Mouse (Mus musculus): ENCODE results near the gene Piwil1.
A peak's percentile ranks its signal among the peaks of the same experiment; 100 is the strongest.

The Piwil1 gene

GRCm38 (mm10) chr5:128702224-128702623 is at the start of gene Piwil1:
Gene Piwil1 (plus strand): TSS chr5:128702524.
- no peak for DNase-seq

DNA sequence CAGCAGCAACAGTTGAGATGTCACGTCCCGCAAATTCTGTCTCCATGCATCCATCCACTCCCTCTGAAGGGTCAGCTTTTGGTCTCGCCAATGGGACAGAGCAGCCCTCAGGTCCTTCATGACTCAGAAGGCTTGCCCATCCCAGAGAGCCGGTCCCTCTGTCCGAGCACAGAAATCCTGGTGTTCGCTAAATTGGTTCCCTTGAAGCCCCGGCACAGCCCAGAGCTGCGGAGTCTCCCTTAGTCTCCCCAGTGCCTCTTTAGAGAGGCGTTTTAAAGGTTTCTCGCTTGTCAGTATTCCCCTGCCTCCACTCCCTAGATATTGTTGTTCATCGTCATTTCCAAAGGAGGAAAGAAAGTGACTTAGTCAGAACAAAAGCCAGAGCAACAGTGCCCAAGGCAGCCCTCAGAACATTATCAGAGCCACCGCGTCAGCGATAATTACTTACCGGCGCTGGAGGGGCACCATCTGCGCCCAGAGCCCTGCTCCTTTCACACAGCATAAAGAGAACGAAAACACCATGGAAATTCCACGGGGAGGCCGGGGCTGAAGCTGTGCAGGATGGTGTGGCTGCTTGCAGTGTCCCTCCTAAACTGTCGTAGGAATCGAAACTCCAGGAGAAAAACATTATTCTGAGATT is 45.7 kb upstream of the Piwil1 start:
- no peak for DNase-seq

DNA sequence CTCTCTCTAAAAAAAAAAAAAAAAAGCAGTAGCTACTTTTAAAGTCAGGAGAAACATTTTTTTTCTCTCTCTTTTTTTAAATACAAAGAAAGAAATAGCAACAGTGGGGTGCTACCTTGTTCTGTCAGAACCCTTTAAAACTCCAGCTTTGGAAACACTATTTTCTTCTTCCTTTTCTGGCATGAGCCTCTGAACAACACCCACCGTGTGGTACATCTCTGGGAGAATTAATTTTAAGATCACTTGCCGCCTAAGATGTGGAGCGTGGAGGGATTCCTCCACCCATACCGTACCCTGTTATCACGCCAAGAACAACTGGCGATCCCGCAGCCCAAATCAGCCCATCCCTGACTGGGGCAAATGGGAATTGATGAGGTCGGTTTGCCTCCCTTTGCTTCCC is 42.2 kb upstream of the Piwil1 start:
- no peak for DNase-seq

- DNase-seq: no peak
Observed at GRCm38 (mm10) chr5:128662881-128663280, 39.4 kb upstream of the Piwil1 start.

DNA sequence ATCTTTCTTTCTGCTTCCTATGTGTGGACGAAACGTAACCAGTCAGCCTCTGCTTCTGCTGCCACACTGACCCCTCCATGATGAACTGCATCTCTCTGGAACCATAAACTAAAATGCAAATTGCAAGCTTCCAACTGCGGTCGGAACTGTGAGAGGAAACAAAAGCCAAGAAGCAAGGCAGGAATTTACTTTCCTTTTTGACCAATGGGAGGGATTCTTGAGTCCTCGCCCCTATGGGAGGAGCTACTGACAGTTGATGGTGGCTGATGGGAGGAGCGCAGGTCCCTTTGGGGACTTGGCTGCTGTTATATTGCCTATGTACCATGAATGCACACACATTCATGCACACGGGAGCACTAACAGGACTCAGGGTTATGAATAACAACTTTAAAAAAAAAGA is 38.3 kb upstream of the Piwil1 start:
- no peak for DNase-seq

- DNase-seq: peak; percentile 71
Observed at GRCm38 (mm10) chr5:128665045-128665444, 37.3 kb upstream of the Piwil1 start.

- DNase-seq: no peak
Observed at GRCm38 (mm10) chr5:128667303-128667702, 35.0 kb upstream of the Piwil1 start.

DNA sequence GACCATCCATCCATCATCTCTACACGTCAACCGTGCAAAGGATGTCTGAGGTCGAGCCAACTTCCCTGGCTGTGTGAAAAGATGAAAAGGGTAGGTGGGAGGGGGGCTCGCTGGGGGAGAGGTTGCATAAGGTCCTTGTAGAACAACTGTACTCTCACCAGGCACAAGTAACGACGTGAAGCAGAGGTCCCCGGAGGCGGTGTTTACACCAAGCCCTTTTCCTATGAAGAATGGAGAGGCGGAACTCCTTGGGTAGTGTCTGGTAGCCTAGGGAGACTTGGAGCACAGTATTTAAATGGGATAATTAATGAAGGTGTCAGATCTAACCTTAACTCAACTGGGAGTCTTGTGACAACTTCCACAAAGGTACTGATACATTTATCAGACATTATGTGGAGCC is 28.2 kb upstream of the Piwil1 start:
- no peak for DNase-seq

GRCm38 (mm10) chr5:128677373-128677772 is 25.0 kb upstream of the Piwil1 start:
- no peak for DNase-seq

GRCm38 (mm10) chr5:128677861-128678260 is 24.5 kb upstream of the Piwil1 start:
- no peak for DNase-seq

DNA sequence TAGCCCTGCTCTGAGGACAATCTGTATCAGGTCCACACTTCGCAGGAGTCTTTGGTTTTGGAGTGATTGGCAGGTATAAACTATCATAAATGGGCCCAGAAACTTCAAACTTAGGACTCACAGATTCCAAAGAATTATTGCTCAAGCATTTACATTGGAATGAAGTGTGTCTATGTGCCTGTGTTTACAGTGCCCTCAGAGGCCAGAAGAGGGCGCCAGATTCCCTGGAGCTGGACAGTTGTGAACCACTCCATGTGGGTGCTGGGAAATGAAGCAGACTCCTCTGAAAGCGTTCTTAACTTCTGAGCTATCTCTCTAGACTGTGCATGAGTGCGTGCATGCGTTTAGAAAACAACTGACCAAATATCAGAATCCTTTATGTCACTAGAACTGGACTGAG is 20.9 kb upstream of the Piwil1 start:
- DNase-seq: peak; percentile 24

GRCm38 (mm10) chr5:128684192-128684591 is 18.1 kb upstream of the Piwil1 start:
- no peak for DNase-seq

DNA sequence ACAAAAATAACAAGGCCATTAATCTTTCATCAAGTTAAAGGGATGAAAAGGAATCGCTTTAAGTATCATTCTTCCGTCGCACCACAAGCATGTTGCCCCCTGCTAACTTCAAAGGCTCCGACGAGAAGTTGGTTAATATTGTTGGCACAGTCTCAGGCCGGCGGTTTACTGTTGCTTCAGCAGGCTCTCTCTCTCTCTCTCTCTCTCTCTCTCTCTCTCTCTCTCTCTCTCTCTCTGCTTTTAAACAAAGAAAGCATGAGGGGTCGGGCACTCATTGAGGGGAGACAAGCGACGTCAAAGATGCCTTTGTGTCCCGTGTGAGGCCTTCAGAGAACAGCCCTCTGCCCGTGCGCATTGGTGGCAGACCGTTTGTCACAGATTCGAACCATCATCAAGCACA is 17.7 kb upstream of the Piwil1 start:
- no peak for DNase-seq

- DNase-seq: peak; percentile 30
Observed at GRCm38 (mm10) chr5:128687139-128687538, 15.2 kb upstream of the Piwil1 start.

GRCm38 (mm10) chr5:128694107-128694506 is 8.2 kb upstream of the Piwil1 start:
- DNase-seq: no peak

- no peak for DNase-seq
Observed at GRCm38 (mm10) chr5:128694611-128695325, 7.6 kb upstream of the Piwil1 start.

- DNase-seq: no peak
Observed at GRCm38 (mm10) chr5:128696824-128697223, 5.5 kb upstream of the Piwil1 start.

DNA sequence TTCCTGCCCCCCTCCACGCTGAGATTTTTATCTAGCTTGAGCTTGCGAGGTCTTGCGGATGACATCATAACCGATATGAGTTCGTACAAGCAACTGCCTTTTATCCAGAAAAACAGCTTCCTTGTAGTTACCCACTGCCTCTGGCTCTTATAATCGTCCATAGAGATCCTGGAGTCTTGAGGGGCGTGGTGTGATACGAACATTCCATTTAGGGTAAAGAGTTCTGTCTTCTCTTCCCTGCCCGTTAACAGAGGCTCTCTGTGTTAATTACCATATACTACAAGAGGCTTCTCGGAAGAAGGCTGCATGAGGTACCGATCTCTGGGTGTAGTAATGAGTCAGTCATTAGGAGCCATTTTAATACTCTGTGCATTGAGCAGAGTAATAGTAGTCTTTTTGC is 1.6 kb upstream of the Piwil1 start:
- DNase-seq: no peak

GRCm38 (mm10) chr5:128703688-128704087 is 1.4 kb downstream of the Piwil1 start:
- DNase-seq: no peak

- DNase-seq: no peak
Observed at GRCm38 (mm10) chr5:128704134-128704904, 2.0 kb downstream of the Piwil1 start.

DNA sequence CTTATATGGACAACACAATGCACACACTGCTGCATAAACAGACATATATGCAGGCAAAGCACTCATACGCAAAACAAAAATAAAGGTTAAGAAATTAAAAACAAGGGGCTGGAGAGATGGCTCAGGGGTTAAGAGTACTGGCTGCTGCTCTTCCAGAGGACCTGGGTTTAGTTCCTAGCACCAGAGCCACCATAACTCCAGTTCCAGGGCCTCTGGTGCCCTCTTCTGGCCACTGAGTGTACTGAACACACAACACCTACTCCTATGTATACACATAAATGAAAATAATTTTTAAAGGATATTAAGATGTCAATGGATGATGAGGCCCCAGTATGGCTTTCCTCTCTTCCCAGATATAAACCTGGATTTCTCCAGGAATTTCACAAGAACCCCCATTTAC is 4.1 kb downstream of the Piwil1 start:
- DNase-seq: no peak

GRCm38 (mm10) chr5:128707271-128707670 is 4.9 kb downstream of the Piwil1 start:
- no peak for DNase-seq

DNA sequence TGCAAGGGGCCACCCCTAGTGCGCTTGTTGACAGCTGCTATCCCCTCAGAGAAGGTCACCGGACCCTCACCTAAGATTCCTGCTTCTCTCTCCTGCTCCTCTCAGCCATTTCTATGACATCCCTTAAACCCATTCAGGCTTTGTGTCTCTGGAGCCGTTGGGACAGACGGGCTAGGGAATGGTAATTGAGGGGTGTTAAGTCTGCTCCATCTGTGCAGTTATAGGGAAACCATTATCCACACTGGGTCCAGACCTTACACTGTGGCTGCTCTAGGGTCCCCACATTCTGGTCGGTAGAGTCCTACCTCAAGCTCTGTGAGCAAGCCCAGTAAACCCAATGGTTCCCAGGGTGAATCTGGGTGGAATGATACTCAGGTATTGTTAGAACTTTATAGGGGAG is 6.6 kb downstream of the Piwil1 start:
- no peak for DNase-seq

GRCm38 (mm10) chr5:128710596-128710995 is 8.3 kb downstream of the Piwil1 start:
- no peak for DNase-seq

All from thymus, postnatal 14 days (tissue).